Mouse (Mus musculus): ENCODE measurements around the gene Marveld2.

DNA sequence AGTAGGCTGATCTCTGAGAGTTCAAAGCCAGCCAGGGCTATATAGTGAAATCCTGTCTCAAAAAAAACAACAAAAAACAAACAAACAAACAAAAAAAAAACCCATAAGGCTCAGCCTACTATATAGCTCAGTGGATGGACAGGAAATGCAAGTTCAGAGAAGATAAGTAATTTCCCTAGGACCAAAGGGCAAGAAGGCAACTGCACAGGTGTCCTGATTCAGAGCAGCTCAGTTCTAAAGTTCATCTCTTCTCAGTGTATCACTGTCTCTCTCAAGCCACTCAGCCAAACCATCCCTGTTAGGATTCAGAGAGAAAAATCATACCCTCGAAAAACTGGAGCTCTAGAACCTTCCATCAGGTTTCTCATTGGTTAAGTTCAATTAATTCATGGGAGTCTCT is 10.9 kb downstream of the Marveld2 start:
- TF ChIP-seq CTCF (IDR thresholded peaks at IDR 0.05; ENCODE audit: low read depth) (no peak), EP300 (IDR thresholded peaks at IDR 0.05; ENCODE audit: low read depth) (no peak)
